Mouse (Mus musculus) cerebellum, postnatal 14 days (tissue): ENCODE data around the gene Pitpnc1.

Source experiments
- DNase-seq, 2 experiments: peaks; one replicate each; pipeline ENCODE4 v3.0.0; 2021; ENCODE audit warnings: mixed read lengths in 2 of 2

The Pitpnc1 gene

GRCm38 (mm10) chr11:107405606-107406333 is 64.7 kb downstream of the Pitpnc1 start:
- no peak for DNase-seq

GRCm38 (mm10) chr11:107403309-107403708 is 67.2 kb downstream of the Pitpnc1 start:
- no peak for DNase-seq

- DNase-seq = no peak
These were observed 68.5 kb downstream of the Pitpnc1 start for GRCm38 (mm10) chr11:107401839-107402590.

- no peak for DNase-seq
These were observed 69.7 kb downstream of the Pitpnc1 start for GRCm38 (mm10) chr11:107400826-107401225.

GRCm38 (mm10) chr11:107400005-107400404 is 70.5 kb downstream of the Pitpnc1 start:
- no peak for DNase-seq

- no peak for DNase-seq
These were observed 73.0 kb downstream of the Pitpnc1 start for GRCm38 (mm10) chr11:107397326-107397998.

GRCm38 (mm10) chr11:107394245-107394644 is 76.3 kb downstream of the Pitpnc1 start:
- DNase-seq = no peak

GRCm38 (mm10) chr11:107393828-107394165 is 76.7 kb downstream of the Pitpnc1 start:
- no peak for DNase-seq

GRCm38 (mm10) chr11:107393154-107393827 is 77.2 kb downstream of the Pitpnc1 start:
- DNase-seq = peak; percentile 57 to 69

- no peak for DNase-seq
These were observed 80.0 kb downstream of the Pitpnc1 start for GRCm38 (mm10) chr11:107390540-107390939.

GRCm38 (mm10) chr11:107390001-107390400 is 80.5 kb downstream of the Pitpnc1 start:
- DNase-seq = peak; percentile 39 to 47

- DNase-seq = no peak
These were observed 84.0 kb downstream of the Pitpnc1 start for GRCm38 (mm10) chr11:107386481-107386880.

GRCm38 (mm10) chr11:107385306-107385705 is 85.2 kb downstream of the Pitpnc1 start:
- peak in 1 of 2 experiments; percentile 60 for DNase-seq

GRCm38 (mm10) chr11:107383985-107384384 is 86.5 kb downstream of the Pitpnc1 start:
- no peak for DNase-seq

GRCm38 (mm10) chr11:107379965-107380364 is 90.5 kb downstream of the Pitpnc1 start:
- no peak for DNase-seq

GRCm38 (mm10) chr11:107379089-107379845 is 91.2 kb downstream of the Pitpnc1 start:
- peak; percentile 99 to 100 for DNase-seq

- no peak for DNase-seq
These were observed 93.2 kb downstream of the Pitpnc1 start for GRCm38 (mm10) chr11:107377326-107377725.

- no peak for DNase-seq
These were observed 94.2 kb downstream of the Pitpnc1 start for GRCm38 (mm10) chr11:107376272-107376671.

- peak in 1 of 2 experiments; percentile 47 for DNase-seq
These were observed 94.7 kb downstream of the Pitpnc1 start for GRCm38 (mm10) chr11:107375816-107376215.

GRCm38 (mm10) chr11:107373569-107373968 is 96.9 kb downstream of the Pitpnc1 start:
- no peak for DNase-seq

GRCm38 (mm10) chr11:107373154-107373553 is 97.3 kb downstream of the Pitpnc1 start:
- DNase-seq = no peak

GRCm38 (mm10) chr11:107372688-107373087 is 97.8 kb downstream of the Pitpnc1 start:
- no peak for DNase-seq
